Mouse (Mus musculus): ENCODE measurements around the gene Ccar1. TPM values are rescaled to one million over a fixed set of nuclear protein-coding genes. Genes with fewer than 3 reads are reported as not detected.
"Not testable (repeated sequence)": the region's sequence is repeated elsewhere in the genome, so short reads cannot be mapped to it uniquely, and the experiment has no call there.

Gene Ccar1
- polyA plus RNA-seq, 1 experiment from 2014 or later: 35.5 TPM

- H3K4me2 ChIP-seq (ENCODE audit: low read depth, low read length): no peak overlapping the region
Measured at GRCm38 (mm10) chr10:62730826-62731225, 61.3 kb downstream of the Ccar1 start.

GRCm38 (mm10) chr10:62725771-62726687, 66.1 kb downstream of the Ccar1 start, which contains the start of gene Stox1:
Stox1 (minus strand) TSS chr10:62726128.
- 1% methylated on average over 46 of the region's 85 CpGs for WGBS (ENCODE audit: insufficient replicate concordance)
- Histone ChIP-seq H3K4me3 (ENCODE audit: low read depth, low read length) (peak within 1 kb of the TSS; percentile 55), H3K27me3 (ENCODE audit: insufficient read depth, low read length) (peaks cover 7% of the 10 kb centered on the region; the same call in 1 of the 2 replicates), H3K9ac (replicated peaks) (peak within 1 kb of the TSS; percentile 3; the same call in 1 of the 2 replicates), H3K36me3 (replicated peaks; ENCODE audit: insufficient read depth, low read length) (no peaks in the 10 kb centered on the region), H3K9me3 (ENCODE audit: low read length) (no peaks in the 10 kb centered on the region), H3K27ac (ENCODE audit: low read depth) (no peak within 1 kb of the TSS), H3K4me2 (ENCODE audit: low read depth, low read length) (peak within 1 kb of the TSS; percentile 78), H3K4me1 (ENCODE audit: insufficient read depth) (0 out of 2 replicates have a peak, but pooled peaks cover 9% of the 10 kb centered on the region)
- ATAC-seq (peak; percentile 81), DNase-seq (peak; percentile 60)
- TF ChIP-seq CTCF (IDR thresholded peaks at IDR 0.05; ENCODE audit: low read depth) (peak; percentile 32; the same call in 1 of the 2 replicates), EP300 (IDR thresholded peaks at IDR 0.05; ENCODE audit: low read depth) (no peak)

More at GRCm38 (mm10) chr10:62730826-62731225, 61.3 kb downstream of the Ccar1 start:
- no peak for TF ChIP-seq EP300 (IDR thresholded peaks at IDR 0.05; ENCODE audit: low read depth)
- TF ChIP-seq CTCF (IDR thresholded peaks at IDR 0.05; ENCODE audit: low read depth): no peak
- DNase-seq (no peak), ATAC-seq (no peak)
- Histone ChIP-seq H3K4me3 (ENCODE audit: low read depth, low read length) (no peak overlapping the region), H3K9me3 (ENCODE audit: low read length) (no peaks in the 10 kb centered on the region), H3K4me1 (ENCODE audit: insufficient read depth) (0 out of 2 replicates have a peak, but pooled peaks cover 6% of the 10 kb centered on the region), H3K9ac (replicated peaks) (no peak overlapping the region), H3K27me3 (ENCODE audit: insufficient read depth, low read length) (no peaks in the 10 kb centered on the region; the same call in 1 of the 2 replicates), H3K27ac (ENCODE audit: low read depth) (no peak overlapping the region), H3K36me3 (replicated peaks; ENCODE audit: insufficient read depth, low read length) (no peaks in the 10 kb centered on the region)
- 57% methylated on average over 10 of the region's 10 CpGs for WGBS (ENCODE audit: insufficient replicate concordance)

- Histone ChIP-seq H3K9me3 (ENCODE audit: low read length) (no peaks in the 10 kb centered on the region), H3K4me1 (ENCODE audit: insufficient read depth) (0 out of 2 replicates have a peak, but pooled peaks cover 9% of the 10 kb centered on the region), H3K27me3 (ENCODE audit: insufficient read depth, low read length) (peaks cover 7% of the 10 kb centered on the region; the same call in 1 of the 2 replicates), H3K36me3 (replicated peaks; ENCODE audit: insufficient read depth, low read length) (no peaks in the 10 kb centered on the region), H3K9ac (replicated peaks) (no peak overlapping the region), H3K4me2 (ENCODE audit: low read depth, low read length) (no peak overlapping the region), H3K27ac (ENCODE audit: low read depth) (no peak overlapping the region), H3K4me3 (ENCODE audit: low read depth, low read length) (no peak overlapping the region)
- WGBS (ENCODE audit: insufficient replicate concordance): 13% methylated on average over 7 of the region's 7 CpGs
- TF ChIP-seq EP300 (IDR thresholded peaks at IDR 0.05; ENCODE audit: low read depth) (no peak), CTCF (IDR thresholded peaks at IDR 0.05; ENCODE audit: low read depth) (no peak)
- DNase-seq (no peak), ATAC-seq (no peak)
Measured at GRCm38 (mm10) chr10:62724936-62725335, 67.2 kb downstream of the Ccar1 start.

GRCm38 (mm10) chr10:62722701-62723100, 69.4 kb downstream of the Ccar1 start:
- Histone ChIP-seq H3K9me3 (ENCODE audit: low read length) (no peaks in the 10 kb centered on the region), H3K27ac (ENCODE audit: low read depth) (no peak overlapping the region), H3K27me3 (ENCODE audit: insufficient read depth, low read length) (peaks cover 7% of the 10 kb centered on the region; the same call in 1 of the 2 replicates), H3K4me3 (ENCODE audit: low read depth, low read length) (no peak overlapping the region), H3K4me2 (ENCODE audit: low read depth, low read length) (no peak overlapping the region), H3K4me1 (ENCODE audit: insufficient read depth) (0 out of 2 replicates have a peak, but pooled peaks cover 9% of the 10 kb centered on the region), H3K36me3 (replicated peaks; ENCODE audit: insufficient read depth, low read length) (no peaks in the 10 kb centered on the region), H3K9ac (replicated peaks) (no peak overlapping the region)
- 37% methylated on average over 4 of the region's 4 CpGs for WGBS (ENCODE audit: insufficient replicate concordance)
- no peak for ATAC-seq
- DNase-seq: no peak
- TF ChIP-seq EP300 (IDR thresholded peaks at IDR 0.05; ENCODE audit: low read depth) (no peak), CTCF (IDR thresholded peaks at IDR 0.05; ENCODE audit: low read depth) (no peak)

DNA sequence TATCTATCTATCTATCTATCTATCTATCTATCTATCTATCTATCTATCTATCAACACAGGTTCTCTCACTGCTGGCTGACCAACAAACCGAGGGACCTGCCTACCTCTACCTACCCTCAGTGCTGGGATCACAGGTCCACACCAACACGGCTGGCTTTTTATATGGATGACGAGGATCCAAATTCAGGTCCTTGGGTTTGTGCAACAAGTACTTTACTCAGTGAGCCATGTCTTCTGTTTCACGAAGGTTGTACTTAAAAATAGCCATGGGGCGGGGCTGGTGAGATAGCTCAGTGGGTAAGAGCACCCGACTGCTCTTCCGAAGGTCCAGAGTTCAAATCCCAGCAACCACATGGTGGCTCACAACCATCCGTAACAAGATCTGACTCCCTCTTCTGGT, 71.5 kb downstream of the Ccar1 start:
- not testable (repeated sequence) for H3K36me3 ChIP-seq (replicated peaks; ENCODE audit: insufficient read depth, low read length); H3K9me3 ChIP-seq (ENCODE audit: low read length); H3K9ac ChIP-seq (replicated peaks); DNase-seq; H3K4me3 ChIP-seq (ENCODE audit: low read depth, low read length); H3K4me2 ChIP-seq (ENCODE audit: low read depth, low read length); ATAC-seq; H3K27ac ChIP-seq (ENCODE audit: low read depth); H3K4me1 ChIP-seq (ENCODE audit: insufficient read depth); H3K27me3 ChIP-seq (ENCODE audit: insufficient read depth, low read length)
- 80% methylated on average over 7 of the region's 8 CpGs for WGBS (ENCODE audit: insufficient replicate concordance)

DNA sequence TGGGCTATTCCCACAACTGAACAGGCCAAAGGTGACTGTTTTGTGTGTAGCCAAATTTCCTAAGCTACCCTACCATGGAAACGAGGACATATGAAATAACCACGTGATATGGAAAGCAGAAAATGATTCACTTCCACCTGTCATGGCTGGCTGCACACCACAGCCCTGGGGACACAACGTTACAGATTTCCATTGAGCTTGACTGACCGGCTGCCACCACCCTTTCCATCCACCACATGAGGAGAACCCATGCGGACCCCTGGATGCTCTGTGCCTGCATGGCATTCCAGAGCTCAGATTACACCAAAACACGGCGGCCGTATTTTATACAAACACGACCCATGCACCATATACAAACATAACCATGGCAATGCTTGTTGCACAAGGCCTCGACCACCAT, 78.6 kb downstream of the Ccar1 start:
- Histone ChIP-seq H3K4me3 (ENCODE audit: low read depth, low read length) (no peak overlapping the region), H3K9me3 (ENCODE audit: low read length) (no peaks in the 10 kb centered on the region), H3K27me3 (ENCODE audit: insufficient read depth, low read length) (no peaks in the 10 kb centered on the region), H3K4me2 (ENCODE audit: low read depth, low read length) (no peak overlapping the region), H3K4me1 (ENCODE audit: insufficient read depth) (no peaks in the 10 kb centered on the region), H3K36me3 (replicated peaks; ENCODE audit: insufficient read depth, low read length) (no peaks in the 10 kb centered on the region), H3K9ac (replicated peaks) (no peak overlapping the region), H3K27ac (ENCODE audit: low read depth) (no peak overlapping the region)
- WGBS (ENCODE audit: insufficient replicate concordance): 71% methylated on average over 10 of the region's 10 CpGs
- DNase-seq: no peak
- ATAC-seq: no peak
- TF ChIP-seq EP300 (IDR thresholded peaks at IDR 0.05; ENCODE audit: low read depth) (no peak), CTCF (IDR thresholded peaks at IDR 0.05; ENCODE audit: low read depth) (no peak)

Measured in liver, postnatal 0 days (tissue).